Mouse (Mus musculus) neural tube, embryonic 13.5 days (tissue): ENCODE data around the gene Irs2. TPM values are rescaled to one million over a fixed set of nuclear protein-coding genes. Genes with fewer than 3 reads are reported as not detected.

Source experiments
- ATAC-seq: fragments of 200-750 bp; cut with Nextera tagmentation; 2 replicates; pipeline ENCODE4 v1.8.0; 2017; ENCODE audit warnings: low read depth, mild to moderate bottlenecking, moderate TSS enrichment, moderate library complexity
- H3K27ac ChIP-seq: fragments of 300-500 bp; sonication (generic); replicated peaks from 2 replicates; pipeline ENCODE4 v1.5.1; 2015; ENCODE audit warnings: moderate library complexity, mild to moderate bottlenecking, inconsistent platforms
- H3K27me3 ChIP-seq: fragments of 300-500 bp; sonication (generic); 2 replicates; pipeline ENCODE4 v1.6.1; 2015; ENCODE audit warnings: mild to moderate bottlenecking, inconsistent platforms
- H3K36me3 ChIP-seq: fragments of 300-500 bp; sonication (generic); 2 replicates; pipeline ENCODE4 v1.6.1; 2015; ENCODE audit warnings: mild to moderate bottlenecking, inconsistent platforms
- H3K4me1 ChIP-seq: fragments of 300-500 bp; sonication (generic); replicated peaks from 2 replicates; pipeline ENCODE4 v1.6.1; 2015; ENCODE audit warnings: inconsistent platforms
- H3K4me2 ChIP-seq: fragments of 300-500 bp; sonication (generic); 2 replicates; pipeline ENCODE4 v1.6.1; 2015; ENCODE audit warnings: inconsistent platforms, mild to moderate bottlenecking, moderate library complexity
- H3K4me3 ChIP-seq: fragments of 300-500 bp; sonication (generic); 2 replicates; pipeline ENCODE4 v1.5.1; 2015; ENCODE audit warnings: mild to moderate bottlenecking, inconsistent platforms
- H3K9ac ChIP-seq: fragments of 300-500 bp; sonication (generic); 2 replicates; pipeline ENCODE4 v1.6.1; 2015; ENCODE audit warnings: moderate library complexity, mild to moderate bottlenecking, inconsistent platforms
- H3K9me3 ChIP-seq: fragments of 300-500 bp; sonication (generic); 2 replicates; pipeline ENCODE4 v1.6.1; 2016; ENCODE audit warnings: inconsistent platforms
- WGBS: fragments of 180-500 bp; shearing (Covaris S2); methylation state at CpG from one replicate; pipeline ENCODE4 v1.1.7; 2015; 5-methylcytosine and 5-hydroxymethylcytosine counted together
- polyA plus RNA-seq: library from polyadenylated mRNA; unstranded; fragments of >200 nt; fragmentation: Nextera tagmentation; extraction: Ambion mirVana; gene quantifications from 2 replicates; pipeline ENCODE4 v1.2.1, GENCODE M21; 2015

Gene Irs2
- polyA plus RNA-seq, 1 experiment from 2014 or later = 6.6 TPM

DNA sequence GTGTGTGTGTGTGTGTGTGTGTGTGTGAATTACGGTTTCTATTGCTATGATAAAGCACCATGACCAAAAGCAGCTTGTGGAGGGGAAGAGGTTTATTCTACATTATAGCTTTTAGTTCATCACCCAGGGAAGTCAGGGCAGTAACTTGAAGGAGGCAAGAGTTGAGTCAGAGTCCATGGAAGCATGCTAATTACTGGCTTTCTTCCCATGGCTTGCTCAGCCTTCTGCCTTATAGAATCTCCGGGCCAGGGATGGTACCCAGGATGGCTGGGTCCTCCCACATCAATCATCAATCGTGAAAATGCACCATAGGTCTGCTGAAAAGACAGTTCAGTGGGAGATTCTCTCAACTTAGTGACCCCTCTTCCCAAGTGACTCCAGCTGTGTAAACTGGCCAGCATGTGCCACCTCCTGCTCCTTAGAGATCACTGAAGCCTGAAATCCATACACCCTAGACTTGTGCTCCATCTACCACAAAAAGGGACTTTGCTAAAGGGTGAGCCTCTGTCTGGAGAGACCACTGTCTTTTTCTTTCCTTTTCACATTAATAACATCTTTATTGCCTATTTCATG lies 69.0 kb downstream of the Irs2 start:
- peaks cover 26% of the 10 kb centered on the region for H3K27me3 ChIP-seq
- H3K4me3 ChIP-seq = no peak overlapping the region
- no peak for ATAC-seq
- H3K27ac ChIP-seq = no peak overlapping the region
- H3K36me3 ChIP-seq = no peaks in the 10 kb centered on the region
- H3K4me1 ChIP-seq = peaks cover 4% of the 10 kb centered on the region; the same call in 1 of the 2 replicates
- 51% methylated on average over 3 of the region's 3 CpGs for WGBS
- H3K9me3 ChIP-seq = no peaks in the 10 kb centered on the region
- no peak overlapping the region for H3K9ac ChIP-seq
- no peak overlapping the region for H3K4me2 ChIP-seq

DNA sequence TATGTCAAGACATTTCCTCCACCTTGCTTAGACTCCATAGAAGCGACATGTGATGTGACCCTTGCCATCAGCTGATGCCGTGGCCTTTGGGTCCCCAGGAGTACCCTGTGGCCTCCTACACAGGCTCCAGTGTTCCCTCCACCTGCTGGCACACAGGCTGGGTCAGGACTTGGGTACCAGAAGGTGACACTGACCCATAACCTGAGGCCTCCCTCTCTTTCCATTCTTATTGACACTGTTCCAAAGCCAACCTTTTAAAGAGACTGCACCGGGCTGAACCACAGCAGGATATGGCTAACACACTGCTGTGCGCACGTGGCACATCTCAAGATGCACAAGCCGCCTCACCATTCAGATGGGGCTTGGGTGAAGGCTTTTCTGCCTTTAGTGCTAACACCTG lies 70.0 kb downstream of the Irs2 start:
- H3K4me1 ChIP-seq = peaks cover 4% of the 10 kb centered on the region; the same call in 1 of the 2 replicates
- ATAC-seq = no peak
- 81% methylated on average over 6 of the region's 6 CpGs for WGBS
- no peak overlapping the region for H3K9ac ChIP-seq
- no peak overlapping the region for H3K4me3 ChIP-seq
- peaks cover 23% of the 10 kb centered on the region for H3K27me3 ChIP-seq
- no peaks in the 10 kb centered on the region for H3K36me3 ChIP-seq
- no peak overlapping the region for H3K4me2 ChIP-seq
- no peaks in the 10 kb centered on the region for H3K9me3 ChIP-seq
- H3K27ac ChIP-seq = no peak overlapping the region

DNA sequence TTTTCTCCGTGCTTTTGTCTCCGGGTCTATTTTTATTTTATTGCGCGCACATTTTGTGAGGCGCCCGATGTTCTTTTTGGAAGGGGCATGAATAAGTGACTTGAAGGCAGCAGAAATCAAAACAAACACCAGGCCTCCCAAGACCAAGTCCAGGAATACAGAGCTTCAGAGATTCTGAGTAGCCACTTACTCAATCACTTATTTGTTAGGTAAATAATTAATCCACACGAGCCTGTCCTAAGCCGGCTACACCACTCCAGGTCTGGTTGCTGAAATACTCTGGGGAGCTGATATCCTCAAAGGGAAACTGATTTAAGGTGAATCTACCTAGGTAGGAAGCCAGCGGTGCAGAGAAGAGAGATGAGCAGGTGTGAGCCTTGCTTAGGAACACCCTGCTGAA lies 71.6 kb downstream of the Irs2 start:
- Histone ChIP-seq H3K4me1 (peaks cover 4% of the 10 kb centered on the region; the same call in 1 of the 2 replicates), H3K27ac (no peak overlapping the region), H3K4me3 (no peak overlapping the region), H3K9me3 (no peaks in the 10 kb centered on the region), H3K4me2 (no peak overlapping the region), H3K27me3 (peaks cover 21% of the 10 kb centered on the region), H3K36me3 (no peaks in the 10 kb centered on the region), H3K9ac (no peak overlapping the region)
- ATAC-seq = no peak
- WGBS = 79% methylated on average over 9 of the region's 9 CpGs

DNA sequence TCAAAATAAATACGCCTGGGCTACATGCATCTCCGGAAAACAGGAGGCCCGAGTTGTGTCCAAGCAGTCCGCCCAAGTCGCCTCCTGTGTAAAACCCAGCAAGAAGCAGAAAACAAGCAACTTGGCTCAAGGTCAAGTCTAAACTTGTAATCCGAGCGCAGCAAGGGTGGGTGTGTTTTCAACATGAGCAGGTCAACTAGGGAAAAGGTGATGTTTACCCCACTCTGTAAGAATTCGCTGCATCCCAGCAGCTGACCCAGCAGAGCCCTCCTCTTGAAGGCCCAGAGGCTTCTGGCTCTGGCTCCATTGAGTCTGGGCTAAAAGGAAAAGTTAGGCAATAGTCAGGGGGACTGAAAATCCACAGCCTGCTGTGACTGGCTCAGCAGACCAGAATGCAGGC lies 73.0 kb downstream of the Irs2 start:
- Histone ChIP-seq H3K4me3 (no peak overlapping the region), H3K9ac (no peak overlapping the region), H3K27me3 (peaks cover 21% of the 10 kb centered on the region), H3K4me2 (no peak overlapping the region), H3K27ac (no peak overlapping the region), H3K9me3 (no peaks in the 10 kb centered on the region), H3K36me3 (no peaks in the 10 kb centered on the region), H3K4me1 (peaks cover 4% of the 10 kb centered on the region; the same call in 1 of the 2 replicates)
- 84% methylated on average over 8 of the region's 8 CpGs for WGBS
- no peak for ATAC-seq
